Mouse (Mus musculus): ENCODE measurements around the gene Tstd1.

The Tstd1 gene

DNA sequence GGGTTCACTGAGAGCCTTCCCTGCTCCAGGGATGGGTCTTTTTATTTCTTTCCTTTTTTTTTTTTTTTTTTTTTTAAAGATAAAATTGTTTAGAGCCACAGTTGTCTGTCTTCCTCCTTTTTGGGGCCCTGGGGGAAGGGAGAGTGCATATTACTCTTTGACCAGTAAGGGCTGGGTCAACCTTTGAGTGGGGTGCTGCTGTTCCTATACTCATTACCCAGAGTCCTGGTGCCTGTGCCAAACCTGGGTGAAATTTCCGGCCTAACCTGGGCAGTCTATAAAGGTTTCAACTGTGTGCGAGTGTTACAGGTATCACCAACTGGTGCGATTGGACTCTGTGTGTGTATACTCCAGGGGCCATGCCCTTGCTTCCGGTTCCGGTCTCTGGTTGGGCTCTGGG lies at the start of gene Tstd1:
Gene Tstd1, plus strand, starts transcription at position 213 of the 400 bp plus-strand sequence.
- DNase-seq (ENCODE audit: low read depth, low spot score): no peak

DNA sequence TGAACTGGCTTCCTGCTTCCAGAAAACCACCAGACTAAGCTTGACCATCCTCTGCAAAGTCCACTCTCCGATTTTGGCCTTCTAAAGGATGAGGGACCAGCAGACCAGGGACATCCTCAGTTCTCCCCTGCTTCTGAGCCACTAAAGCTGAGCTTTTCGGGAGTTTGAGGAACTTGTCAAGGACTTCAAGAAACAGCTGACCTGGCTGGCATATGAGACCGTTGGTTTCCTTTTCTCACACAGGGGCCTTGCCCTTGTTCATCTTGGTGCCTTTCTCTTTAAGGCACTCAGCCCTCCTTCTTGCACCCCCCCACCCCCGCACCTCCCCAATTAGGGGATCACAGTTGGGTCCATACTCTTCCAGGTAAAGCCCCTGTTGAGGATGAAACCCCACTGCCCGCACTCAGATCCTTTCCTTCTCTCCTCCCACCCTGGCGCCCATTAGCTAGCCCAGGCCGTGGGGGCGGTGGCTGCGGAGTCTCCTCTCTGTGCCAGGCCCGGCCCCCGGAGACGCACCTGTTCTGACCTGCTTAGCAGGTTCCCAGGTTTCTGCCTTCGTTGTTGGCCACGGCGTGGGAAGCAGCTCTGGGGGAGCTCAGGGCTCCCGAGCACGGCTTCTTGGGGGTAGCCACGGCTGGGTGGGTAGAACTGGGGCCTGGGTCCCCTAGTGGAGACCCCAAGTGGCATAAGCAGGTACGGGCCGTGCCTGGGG lies 48.7 kb upstream of the Tstd1 start, which contains the start of gene Nectin4:
Gene Nectin4, plus strand, starts transcription at position 255 of the 712 bp plus-strand sequence.
- DNase-seq (ENCODE audit: low read depth, low spot score): no peak

DNA sequence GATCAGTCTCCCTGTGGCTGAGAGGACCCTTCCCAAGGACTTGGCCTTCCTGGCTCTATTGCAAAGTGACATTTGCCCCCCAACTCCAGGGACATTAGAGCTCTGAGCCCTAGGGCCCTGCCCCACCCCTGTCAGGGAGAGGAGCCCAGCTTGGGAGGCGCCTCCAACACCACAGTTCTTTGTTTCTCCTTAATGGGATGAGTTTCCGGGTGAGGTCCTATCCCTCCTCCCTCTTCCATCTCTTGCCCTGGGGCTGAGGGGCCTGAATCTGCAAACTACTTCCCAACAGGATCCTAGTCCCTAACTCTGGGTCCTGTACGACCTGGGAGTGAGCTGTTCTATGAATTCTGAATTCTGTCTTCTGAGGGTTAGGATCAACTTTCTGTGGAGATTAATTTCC lies 45.8 kb upstream of the Tstd1 start:
- DNase-seq (ENCODE audit: low read depth, low spot score): no peak

DNA sequence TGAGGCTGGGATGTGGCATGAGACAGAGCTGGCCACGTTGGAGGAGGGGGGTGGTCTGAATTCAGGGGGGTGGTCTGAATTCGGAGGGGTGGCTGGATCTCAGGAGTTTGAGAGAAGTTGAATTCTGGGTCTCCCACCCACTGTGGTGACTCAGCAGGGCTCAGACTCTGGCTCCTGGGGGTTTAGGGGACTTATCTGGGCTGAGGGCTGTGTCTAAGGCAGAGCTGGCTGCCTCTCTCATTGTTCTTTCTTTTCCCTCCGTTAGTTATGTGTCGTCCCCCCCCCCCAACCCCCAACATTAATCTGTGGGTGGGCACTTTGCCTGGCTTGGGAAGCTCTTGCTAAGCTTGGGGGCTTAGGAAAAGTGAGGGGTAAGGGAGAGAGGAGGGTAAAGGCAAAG lies 44.7 kb upstream of the Tstd1 start:
- DNase-seq (ENCODE audit: low read depth, low spot score): no peak

DNA sequence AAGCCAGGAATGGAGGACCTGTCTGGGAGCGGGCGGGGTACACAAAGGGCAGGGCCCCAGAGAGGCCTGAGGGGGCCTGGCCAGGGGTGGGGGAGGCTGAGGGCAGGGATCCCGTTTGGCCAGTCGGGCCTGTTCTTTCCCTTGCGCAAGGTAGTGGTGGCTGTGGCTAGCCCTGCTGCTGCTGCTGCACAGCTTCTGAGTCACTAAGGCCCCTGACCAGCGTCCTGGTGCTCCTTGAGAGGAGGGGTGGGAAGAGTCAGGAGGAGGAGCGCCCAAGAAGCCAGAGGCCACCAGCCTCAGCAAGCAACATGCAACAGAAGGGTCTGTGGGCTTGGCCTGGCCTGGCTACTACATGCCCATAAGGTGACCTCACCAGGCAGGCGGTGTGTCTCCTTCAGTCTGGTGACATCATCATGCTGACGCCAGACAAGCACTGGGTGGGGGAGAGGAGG lies 43.0 kb upstream of the Tstd1 start:
- no peak for DNase-seq (ENCODE audit: low read depth, low spot score)

DNA sequence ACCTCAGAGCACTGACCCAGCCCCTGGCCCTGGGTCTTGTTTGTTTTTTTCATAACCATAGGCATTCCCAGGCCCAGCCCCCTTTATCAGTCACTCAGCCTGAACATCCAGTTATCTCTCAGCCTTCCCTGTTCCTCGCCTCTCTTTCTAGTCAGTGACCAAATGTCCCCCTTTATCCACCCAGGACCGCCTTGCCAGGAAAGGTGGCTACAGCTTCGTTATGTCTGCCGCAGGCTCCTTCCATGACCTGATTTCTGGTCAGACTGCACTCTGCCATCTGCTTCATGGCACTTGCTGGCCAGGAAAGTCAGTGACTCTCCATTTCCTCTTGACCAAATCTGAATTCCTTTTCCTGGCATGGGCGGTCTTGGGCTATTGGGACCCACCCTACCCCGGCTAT lies 40.4 kb upstream of the Tstd1 start:
- no peak for DNase-seq (ENCODE audit: low read depth, low spot score)

DNA sequence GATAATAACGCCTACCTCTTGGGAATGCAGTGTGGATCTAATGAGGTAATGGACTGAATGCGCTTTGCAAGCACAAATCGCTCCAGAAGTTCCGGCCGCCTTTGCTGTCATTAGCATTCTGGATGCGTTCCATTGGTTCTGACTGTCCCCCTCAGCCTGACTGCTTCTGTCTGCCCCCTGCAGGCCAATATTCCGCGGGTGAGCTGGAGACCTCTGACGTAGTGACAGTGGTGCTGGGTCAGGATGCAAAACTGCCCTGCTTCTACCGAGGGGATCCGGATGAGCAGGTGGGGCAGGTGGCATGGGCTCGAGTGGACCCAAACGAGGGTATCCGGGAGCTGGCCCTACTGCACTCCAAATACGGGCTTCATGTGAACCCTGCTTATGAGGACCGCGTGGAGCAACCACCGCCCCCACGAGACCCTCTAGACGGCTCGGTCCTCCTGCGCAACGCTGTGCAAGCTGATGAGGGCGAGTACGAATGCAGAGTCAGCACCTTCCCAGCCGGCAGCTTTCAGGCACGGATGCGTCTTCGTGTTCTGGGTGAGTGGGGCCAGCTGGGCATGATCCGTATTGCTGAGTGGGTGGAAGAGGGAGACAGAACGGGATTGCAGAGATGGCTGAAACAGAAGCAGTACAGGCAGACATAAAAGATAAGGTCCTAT lies 38.6 kb upstream of the Tstd1 start:
- DNase-seq (ENCODE audit: low read depth, low spot score): peak; percentile 45

DNA sequence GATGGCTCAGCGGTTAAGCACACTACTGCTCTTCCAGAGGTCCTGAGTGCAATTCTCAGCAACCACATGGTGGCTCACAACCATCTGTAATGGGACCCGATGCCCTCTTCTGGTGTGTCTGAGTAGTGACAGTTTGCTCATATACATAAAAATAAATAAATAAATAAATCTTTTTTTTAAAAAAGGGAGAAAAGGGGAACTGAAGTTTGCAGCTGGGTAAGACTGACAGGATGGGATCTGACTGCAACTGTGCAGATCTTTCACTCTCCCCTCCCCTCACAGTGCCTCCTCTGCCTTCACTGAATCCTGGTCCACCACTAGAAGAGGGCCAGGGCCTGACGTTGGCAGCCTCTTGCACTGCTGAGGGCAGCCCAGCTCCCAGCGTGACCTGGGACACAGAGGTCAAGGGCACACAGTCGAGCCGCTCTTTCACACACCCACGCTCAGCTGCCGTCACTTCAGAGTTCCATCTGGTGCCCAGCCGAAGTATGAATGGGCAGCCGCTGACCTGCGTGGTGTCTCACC lies 36.5 kb upstream of the Tstd1 start:
- no peak for DNase-seq (ENCODE audit: low read depth, low spot score)

DNA sequence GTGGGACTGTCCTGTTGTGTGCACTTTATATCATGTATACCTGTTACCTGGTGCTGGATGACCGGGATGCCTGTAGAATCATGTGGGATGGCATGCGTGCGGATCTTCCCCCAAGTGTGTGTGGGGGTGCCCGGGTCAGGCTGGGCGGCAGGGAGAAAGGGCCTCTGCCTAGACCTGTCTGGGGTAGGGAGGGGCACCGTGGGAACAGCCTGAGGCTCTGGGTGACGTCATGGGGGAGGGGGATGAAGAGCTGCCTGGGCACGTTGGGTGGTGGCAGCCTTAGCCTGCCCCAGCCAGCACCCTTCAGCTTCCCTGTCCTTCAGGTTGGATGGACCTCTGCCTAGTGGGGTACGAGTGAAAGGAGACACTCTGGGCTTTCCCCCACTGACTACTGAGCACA lies 34.3 kb upstream of the Tstd1 start:
- no peak for DNase-seq (ENCODE audit: low read depth, low spot score)

DNA sequence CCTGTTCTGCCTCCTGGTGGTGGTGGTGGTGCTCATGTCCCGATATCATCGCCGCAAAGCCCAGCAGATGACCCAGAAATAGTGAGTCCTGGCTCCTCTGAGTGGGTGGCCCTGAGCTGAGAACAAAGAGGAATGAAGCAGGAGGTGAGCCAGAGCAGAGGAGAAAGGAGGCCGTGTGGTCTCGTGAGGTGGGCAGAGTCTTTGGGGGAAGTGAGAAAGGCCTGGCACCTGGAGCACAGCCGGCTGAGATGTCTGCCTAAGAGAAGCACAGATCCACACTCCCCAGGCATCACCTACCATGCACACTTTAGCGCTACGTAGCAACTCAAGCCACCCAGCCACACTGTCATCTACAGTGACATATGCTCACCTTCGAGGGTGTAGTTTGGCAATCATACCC lies 33.5 kb upstream of the Tstd1 start:
- no peak for DNase-seq (ENCODE audit: low read depth, low spot score)

DNA sequence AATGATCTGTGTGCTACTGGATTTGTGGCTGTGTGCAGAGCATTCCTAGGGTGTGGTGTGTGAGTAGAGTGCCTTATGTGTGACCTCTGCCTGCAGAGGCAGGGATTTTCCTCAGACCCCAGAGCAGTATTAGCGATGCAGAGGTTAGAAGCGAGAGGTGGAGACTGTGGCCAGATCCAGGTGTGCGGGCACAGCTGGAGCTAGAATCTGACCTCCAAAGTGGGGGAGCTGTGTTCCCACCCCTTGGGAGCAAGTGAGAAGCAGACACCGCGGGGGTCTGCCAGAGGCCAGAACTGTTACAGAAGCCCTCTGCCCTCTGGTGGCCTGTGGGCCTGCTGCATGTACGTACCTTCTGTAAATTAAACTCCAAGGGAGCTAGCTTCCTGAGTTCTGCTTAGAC lies 31.6 kb upstream of the Tstd1 start:
- no peak for DNase-seq (ENCODE audit: low read depth, low spot score)

DNA sequence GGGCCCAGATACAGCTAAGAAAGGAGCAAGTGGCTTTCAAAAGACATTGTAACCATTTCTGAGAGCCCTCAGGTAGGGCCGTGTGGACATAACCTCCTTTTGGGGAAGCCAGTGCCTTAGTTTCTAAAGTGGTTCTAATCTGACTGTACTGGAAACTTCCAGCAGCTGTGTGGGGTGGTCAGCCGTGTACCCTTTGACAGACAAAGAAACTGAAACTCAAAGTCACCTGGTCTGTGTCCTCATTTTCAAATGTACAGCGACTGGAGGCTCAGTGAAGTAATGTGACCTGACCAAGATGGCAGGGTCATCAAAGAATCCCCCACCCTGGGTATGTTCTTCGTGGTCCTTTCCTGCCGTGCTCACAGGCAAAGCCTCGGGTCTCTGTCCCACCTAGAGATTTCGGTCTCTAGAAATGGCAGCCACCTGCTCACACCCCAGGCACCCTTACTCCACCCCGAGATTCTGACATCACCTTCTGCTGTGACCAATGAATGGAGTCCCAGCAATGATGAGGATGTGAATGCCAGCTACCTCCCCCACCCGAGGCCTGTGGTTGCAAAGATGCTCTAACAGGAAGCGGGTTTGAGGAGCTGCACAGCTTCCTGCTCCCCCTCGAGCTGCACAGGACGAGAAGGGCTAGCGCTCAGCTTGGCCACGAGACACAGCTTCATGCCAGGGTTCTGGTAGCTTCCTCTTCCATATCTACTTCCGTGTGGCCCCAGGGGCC lies 30.1 kb upstream of the Tstd1 start, which contains the start of gene Arhgap30:
Gene Arhgap30, plus strand, starts transcription at position 579 of the 727 bp plus-strand sequence.
- no peak for DNase-seq (ENCODE audit: low read depth, low spot score)

DNA sequence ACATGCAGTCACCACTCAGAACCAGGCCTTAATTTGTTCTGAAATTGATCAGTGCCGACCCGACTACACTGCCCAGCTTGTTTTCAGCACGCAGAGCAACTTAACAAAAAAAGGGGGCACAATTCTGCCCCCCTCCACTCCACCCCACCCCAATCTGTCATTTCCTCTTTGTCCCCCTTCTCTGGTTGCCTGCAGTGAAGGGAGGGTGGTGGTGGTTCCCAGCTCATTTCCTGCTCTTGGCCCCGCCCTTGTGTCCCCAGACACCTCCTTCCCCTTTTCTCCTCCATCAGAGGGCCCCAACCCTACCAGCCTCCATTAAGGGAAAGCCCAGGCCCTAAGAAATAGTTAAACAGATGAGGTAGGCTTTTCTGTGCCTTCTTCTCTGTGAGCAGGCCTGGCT lies 28.6 kb upstream of the Tstd1 start:
- DNase-seq (ENCODE audit: low read depth, low spot score): no peak

DNA sequence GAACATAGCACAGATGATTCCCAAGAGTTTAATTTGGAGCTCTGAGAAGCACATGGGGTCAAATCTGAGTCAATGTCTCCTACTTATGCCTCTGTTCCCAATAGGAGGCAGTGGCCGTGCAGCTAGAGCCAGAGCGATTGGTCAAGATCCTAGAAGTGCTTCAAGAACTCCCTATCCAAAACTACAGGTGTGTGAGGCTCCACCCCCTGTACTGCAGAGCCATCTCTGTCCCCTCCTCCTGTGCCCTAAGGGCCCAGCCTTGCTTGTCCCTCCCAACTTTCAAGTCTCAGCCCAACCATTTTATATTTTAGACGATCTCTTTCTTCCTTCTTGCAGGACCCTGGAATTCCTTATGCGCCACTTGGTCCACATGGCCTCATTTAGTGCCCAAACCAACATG lies 16.9 kb upstream of the Tstd1 start:
- no peak for DNase-seq (ENCODE audit: low read depth, low spot score)

DNA sequence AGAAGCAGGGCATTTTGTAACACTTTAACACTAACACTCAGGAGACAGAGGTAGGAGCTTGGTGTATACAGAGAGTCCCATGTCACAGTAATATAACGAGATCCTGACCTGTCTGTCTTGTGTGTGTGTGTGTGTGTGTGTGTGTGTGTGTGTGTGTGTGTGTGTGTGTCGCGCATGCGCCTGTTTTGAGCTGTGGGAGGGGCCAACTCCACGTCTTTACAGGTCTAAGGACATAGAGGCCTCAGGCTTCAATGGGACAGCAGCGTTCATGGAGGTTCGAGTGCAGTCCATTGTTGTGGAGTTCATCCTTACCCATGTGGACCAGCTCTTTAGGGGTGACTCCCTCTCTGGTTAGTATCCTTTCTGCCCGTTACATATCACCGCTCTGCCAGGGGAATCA lies 15.7 kb upstream of the Tstd1 start:
- DNase-seq (ENCODE audit: low read depth, low spot score): no peak

DNA sequence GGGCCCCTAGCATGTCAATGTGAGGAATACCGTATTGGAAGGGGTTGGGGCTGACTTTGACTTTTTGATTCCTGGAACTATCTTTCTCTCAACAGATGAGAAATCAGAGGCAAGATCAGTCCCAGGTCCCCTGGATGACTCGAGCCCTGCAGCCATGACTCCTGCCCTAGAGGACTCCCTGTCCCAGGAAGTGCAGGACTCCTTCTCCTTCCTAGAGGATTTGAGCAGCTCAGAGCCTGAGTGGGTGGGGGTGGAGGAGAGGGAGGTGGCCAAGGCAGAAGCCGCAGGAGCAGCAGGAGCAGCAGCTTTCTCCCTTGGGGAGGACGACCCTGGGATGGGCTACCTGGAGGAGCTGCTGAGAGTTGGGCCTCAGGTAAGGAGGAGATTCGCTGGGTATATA lies 11.4 kb upstream of the Tstd1 start:
- DNase-seq (ENCODE audit: low read depth, low spot score): no peak

DNA sequence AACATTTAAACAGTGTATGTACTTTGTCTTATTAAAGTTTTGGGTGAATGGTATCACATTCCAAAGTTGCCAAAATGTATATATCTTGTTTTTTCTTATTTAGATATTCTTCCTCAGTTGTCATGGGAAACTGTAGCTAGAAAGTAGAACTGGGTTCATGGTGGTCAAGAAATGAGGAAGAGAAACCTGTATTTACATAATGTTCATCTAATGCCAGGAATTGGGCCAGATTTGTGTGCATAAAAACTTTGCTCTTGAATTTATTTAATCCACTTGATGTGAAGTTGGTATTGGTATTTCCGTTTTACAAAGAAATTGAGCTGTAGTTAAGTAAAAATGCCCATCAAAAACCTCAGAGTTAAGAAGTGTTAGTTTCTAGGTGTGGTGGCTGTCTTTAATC lies 8.4 kb upstream of the Tstd1 start:
- no peak for DNase-seq (ENCODE audit: low read depth, low spot score)

DNA sequence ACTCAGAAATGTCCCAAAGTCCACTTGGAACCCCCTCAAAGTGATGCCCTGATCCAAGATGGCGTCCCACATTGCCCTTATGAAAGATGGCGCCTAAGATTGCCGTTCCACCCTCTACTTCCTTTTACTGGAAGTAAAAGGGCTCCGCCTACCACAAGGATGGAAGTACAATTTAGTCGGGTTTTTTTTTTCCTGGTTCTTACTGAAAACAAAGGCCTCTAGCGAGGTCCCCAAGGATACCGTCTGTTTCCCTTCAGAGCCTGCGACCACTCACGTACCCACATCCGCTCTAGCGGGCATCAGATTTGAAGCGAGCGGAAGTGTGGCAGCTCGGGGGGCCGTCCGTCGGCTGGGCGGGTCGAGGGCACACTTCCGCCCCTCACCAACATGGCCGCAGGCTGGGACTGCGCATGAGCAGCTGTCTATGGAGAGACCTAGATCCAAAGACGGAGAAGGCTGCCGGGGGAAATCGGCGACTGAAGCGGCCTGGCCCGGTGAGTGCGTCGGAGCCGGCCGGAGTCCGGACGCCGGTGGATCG lies 7.7 kb upstream of the Tstd1 start, which contains the start of gene Usf1:
Gene Usf1, plus strand, starts transcription at position 367 of the 538 bp plus-strand sequence.
- peak; percentile 91 for DNase-seq (ENCODE audit: low read depth, low spot score)

DNA sequence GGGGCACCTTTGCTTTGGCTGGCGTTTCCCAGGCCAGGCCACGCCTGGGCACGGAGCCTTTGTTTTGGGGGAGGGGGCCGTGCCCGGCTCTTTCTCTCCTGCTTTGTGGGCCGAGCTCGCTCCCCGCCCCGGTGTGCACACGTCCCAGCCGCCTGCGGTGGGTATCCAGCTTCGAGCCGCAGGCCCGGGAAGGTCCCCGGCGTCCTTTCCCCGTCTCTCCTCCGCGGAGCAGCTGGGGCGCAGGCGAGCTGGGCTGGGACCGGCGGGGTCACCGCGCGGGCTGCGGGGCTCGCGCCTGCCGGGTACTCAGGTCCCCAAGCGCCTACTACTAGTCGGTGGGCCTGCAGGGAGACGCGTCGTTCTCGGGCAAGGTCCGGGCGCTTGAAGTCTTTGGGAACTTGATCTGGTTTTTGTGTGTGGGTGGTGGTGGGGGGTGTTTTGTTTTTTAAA lies 7.2 kb upstream of the Tstd1 start:
- no peak for DNase-seq (ENCODE audit: low read depth, low spot score)

DNA sequence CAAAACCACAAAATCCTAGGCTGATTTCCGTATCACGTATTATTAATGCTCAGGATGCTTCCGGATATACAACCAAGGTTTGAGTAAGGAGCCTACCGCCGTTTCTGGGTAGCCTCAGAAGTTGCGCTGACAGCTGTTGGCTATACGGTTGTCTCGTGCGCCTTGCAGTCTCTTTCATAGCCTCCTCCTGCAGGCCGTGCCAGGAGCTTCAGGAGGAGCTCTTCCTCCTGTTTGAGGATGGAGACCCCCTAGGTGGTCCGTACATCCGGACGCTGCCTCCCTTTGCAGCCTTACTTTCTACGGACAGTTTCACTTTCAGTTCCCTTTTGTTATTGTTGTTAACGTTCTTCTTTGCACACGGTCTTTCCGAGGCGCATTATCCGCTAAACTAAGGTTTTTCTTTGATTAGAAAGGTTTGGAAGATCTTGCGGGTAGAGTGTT lies 6.7 kb upstream of the Tstd1 start:
- no peak for DNase-seq (ENCODE audit: low read depth, low spot score)

DNA sequence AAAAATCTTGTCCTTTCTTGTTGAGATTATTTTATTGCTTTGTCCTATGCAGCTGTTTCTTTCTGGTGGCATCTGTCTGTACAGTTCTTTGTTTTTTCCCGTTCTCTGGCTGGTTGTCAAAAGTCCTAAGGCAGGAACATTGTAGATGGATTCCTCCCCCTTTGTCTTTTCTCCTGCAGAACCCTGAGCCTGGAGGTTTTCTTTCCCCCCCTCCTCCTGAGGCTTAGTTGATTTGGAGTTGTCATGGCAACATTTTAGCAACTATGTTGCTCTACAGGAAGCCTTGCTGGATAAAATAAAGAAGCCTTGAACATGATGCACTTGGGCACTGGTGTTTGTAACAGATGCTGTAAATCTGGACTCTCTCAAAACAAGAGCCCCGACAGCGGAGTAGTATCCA lies 6.2 kb upstream of the Tstd1 start:
- no peak for DNase-seq (ENCODE audit: low read depth, low spot score)

DNA sequence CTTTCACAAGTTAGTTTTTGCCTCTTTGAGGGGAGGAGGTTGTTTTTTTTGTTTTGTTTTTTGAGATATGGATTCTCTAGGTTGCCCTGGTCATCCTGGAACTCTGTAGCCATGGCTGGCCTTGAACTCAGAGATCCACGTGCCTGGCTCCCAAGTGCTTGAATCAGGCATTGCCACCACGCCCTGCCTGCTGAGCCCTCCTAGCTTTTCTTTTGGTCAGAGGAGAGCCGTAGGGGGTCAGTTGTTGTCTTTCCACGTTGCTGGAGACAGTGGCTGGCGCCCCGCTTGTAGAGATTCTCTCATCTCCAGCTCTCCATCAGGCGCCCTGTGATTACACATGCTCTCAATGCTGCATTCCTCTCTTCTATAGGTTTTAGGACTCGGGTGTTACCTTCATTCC lies 5.1 kb upstream of the Tstd1 start:
- DNase-seq (ENCODE audit: low read depth, low spot score): no peak

Data from retina, adult 2 months (tissue).